Mouse (Mus musculus): ENCODE measurements around the gene Plppr3.

GRCm38 (mm10) chr10:79877174-79877573, 2.7 kb upstream of the Plppr3 start:
- TF ChIP-seq HCFC1 (IDR thresholded peaks at IDR 0.05; ENCODE audit: borderline replicate concordance, insufficient read depth, low read length): no peak
- TF ChIP-seq ZNF384 (IDR thresholded peaks at IDR 0.05; ENCODE audit: low read depth, low read length): no peak
